Mouse (Mus musculus) thymus, adult 18-20 months (tissue): ENCODE measurements at regions not wholly inside any gene's neighbourhood (a gene's known extent, or its start where the extent isn't known, plus 50 kb on each side); places are given as distances from the start of the nearest gene placed in this dataset.

Experiments used
- DNase-seq, 2 experiments: peaks; one replicate each; pipeline ENCODE4 v3.0.0; 2022; ENCODE audit warnings: mixed read lengths in 2 of 2

GRCm38 (mm10) chr2:169116841-169117240, 161.5 kb upstream of the Zfp64 start:
- no peak for DNase-seq

GRCm38 (mm10) chr2:169109044-169109443, 153.7 kb upstream of the Zfp64 start:
- DNase-seq = no peak

- no peak for DNase-seq
Observed at GRCm38 (mm10) chr2:169108037-169108436, 152.7 kb upstream of the Zfp64 start.

GRCm38 (mm10) chr2:169101506-169102261, 146.3 kb upstream of the Zfp64 start:
- DNase-seq = no peak

- DNase-seq = no peak
Observed at GRCm38 (mm10) chr2:169100516-169100915, 145.1 kb upstream of the Zfp64 start.

GRCm38 (mm10) chr2:169099678-169100077, 144.3 kb upstream of the Zfp64 start:
- no peak for DNase-seq

GRCm38 (mm10) chr2:169098591-169098990, 143.2 kb upstream of the Zfp64 start:
- DNase-seq = no peak

GRCm38 (mm10) chr2:169094011-169094754, 138.8 kb upstream of the Zfp64 start:
- DNase-seq = no peak

- no peak for DNase-seq
Observed at GRCm38 (mm10) chr2:169090256-169090655, 134.9 kb upstream of the Zfp64 start.

GRCm38 (mm10) chr2:169088870-169089484, 133.6 kb upstream of the Zfp64 start:
- peak in 1 of 2 experiments; percentile 3 for DNase-seq

- DNase-seq = no peak
Observed at GRCm38 (mm10) chr2:169088301-169088700, 132.9 kb upstream of the Zfp64 start.

GRCm38 (mm10) chr2:169071267-169071666, 115.9 kb upstream of the Zfp64 start:
- no peak for DNase-seq

- DNase-seq = no peak
Observed at GRCm38 (mm10) chr2:169065166-169065698, 109.8 kb upstream of the Zfp64 start.

- DNase-seq = no peak
Observed at GRCm38 (mm10) chr2:169061520-169061919, 106.1 kb upstream of the Zfp64 start.

GRCm38 (mm10) chr2:169060495-169060894, 105.1 kb upstream of the Zfp64 start:
- no peak for DNase-seq

GRCm38 (mm10) chr2:169057831-169058230, 102.4 kb upstream of the Zfp64 start:
- no peak for DNase-seq

- no peak for DNase-seq
Observed at GRCm38 (mm10) chr2:169049947-169050346, 94.6 kb upstream of the Zfp64 start.

GRCm38 (mm10) chr2:169041748-169042147, 86.4 kb upstream of the Zfp64 start:
- no peak for DNase-seq

GRCm38 (mm10) chr2:169037975-169038374, 82.6 kb upstream of the Zfp64 start:
- DNase-seq = no peak

GRCm38 (mm10) chr2:169037519-169037918, 82.1 kb upstream of the Zfp64 start:
- DNase-seq = no peak

- DNase-seq = no peak
Observed at GRCm38 (mm10) chr2:169035315-169035714, 79.9 kb upstream of the Zfp64 start.

GRCm38 (mm10) chr2:169033997-169034396, 78.6 kb upstream of the Zfp64 start:
- no peak for DNase-seq

GRCm38 (mm10) chr2:169033181-169033580, 77.8 kb upstream of the Zfp64 start:
- no peak for DNase-seq
